ENCODE assay signal across 18 mouse cellular contexts in genomic region chr3:99184373-99184772, GRCm38 (mm10). TPM values are rescaled to one million over a fixed set of nuclear protein-coding genes. Genes with fewer than 3 reads are reported as not detected.
DNase-seq lines count a peak whose midpoint lies in the region; ATAC-seq and TF ChIP-seq lines count a peak whose summit lies in the region.
"Had no signal": no experiment of that assay in that cellular context is flagged by ENCODE, and none has a peak within 500 bp of the region (broad histone marks: within the 10 kb centered on the region; RNA-seq: fewer than 3 reads in every experiment).

No protein-coding gene starts in this region.

- TF ChIP-seq CTCF in Patski (IDR thresholded peaks at IDR 0.05): no peak

- CTCF ChIA-PET in Patski (lab: Charles Lee): interaction anchor here (1.2 to 1.3 kb wide), 2 partner anchors 14 to 16 kb away, joined by 3 to 4 read pairs; no protein-coding TSS in a partner anchor

- no peaks in the 10 kb centered on the region for H3K27me3 ChIP-seq in Patski
- H3K27me3 ChIP-seq: embryonic facial prominence, embryonic 15.5 days; neural tube, embryonic 13.5 days had no signal

- POLR2A ChIA-PET in Patski (lab: Charles Lee): interaction anchor here (0.6 kb wide), 1 partner anchor 110 kb away, joined by 4 read pairs; no protein-coding TSS in a partner anchor

- in situ Hi-C loops in Patski (cut with MboI; ENCODE audit: low pct_unique_long_range_greater_than_20kb): no loop called here

- peak; percentile 13 for DNase-seq in left cerebral cortex, postnatal 4 days
- no peak for DNase-seq in left cerebral cortex, postnatal 36 days (ENCODE audit: low spot score in 2 of 2)
- peak; percentile 61 for DNase-seq in Muller cell, postnatal 12 days (ENCODE audit: inconsistent ontology term)
- DNase-seq in Patski (ENCODE audit: low read depth, low spot score): peak; percentile 24
- peak; percentile 19 for DNase-seq in cerebellum, adult 9-11 months
- no peak for DNase-seq in urinary bladder, postnatal 36 days (ENCODE audit: low spot score in 2 of 2)
- no peak for DNase-seq in gastrocnemius, postnatal 10 days
- DNase-seq: gastrocnemius, adult 2 months; kidney, adult 9 months; right cerebral cortex, postnatal 4 days; thymus, postnatal 14 days had no signal

- intact Hi-C loops in left cerebral cortex, postnatal 4 days (cut with DNase I): no loop called here
- intact Hi-C loops in left cerebral cortex, postnatal 36 days (cut with DNase I): no loop called here

- ATAC-seq in Patski: no peak
- ATAC-seq: forebrain, embryonic 14.5 days had no signal

RNA-seq across cellular contexts. Expression of gene Wars2, which starts 43.5 kb away (rescaled TPM):
- 1 to 10 TPM; 7.1 to 7.6 TPM for total RNA-seq in left cerebral cortex, postnatal 4 days (2021)
- 1 to 10 TPM; 6.4 to 8.6 TPM for total RNA-seq in left cerebral cortex, postnatal 36 days (2021)
- polyA plus RNA-seq in Patski (2021): 17.9 TPM
- total RNA-seq in gastrocnemius, postnatal 10 days (2021): 1 to 10 TPM; 5.1 to 7.2 TPM

RNA-seq across cellular contexts. Expression of gene Tbx15, which starts 55.8 kb away (rescaled TPM):
- 1 to 10 TPM; 1.8 to 2.0 TPM for total RNA-seq in left cerebral cortex, postnatal 4 days (2021)
- 1 to 10 TPM in 1 of 2 experiments, under 1 TPM in 1; 0.84 to 1.1 TPM for total RNA-seq in left cerebral cortex, postnatal 36 days (2021)
- polyA plus RNA-seq in Patski (2021): 0.13 TPM
- total RNA-seq in gastrocnemius, postnatal 10 days (2021): 100 to 1,000 TPM; 102 to 118 TPM
- total RNA-seq: common myeloid progenitor, adult 5-6 weeks; megakaryocyte-erythroid progenitor cell, adult 5-6 weeks; monocyte, adult 5-6 weeks had no signal
- polyA plus RNA-seq: large intestine, adult 2 months had no signal

Comparison
In these comparisons a context has a peak if more than half of its experiments do, and no peak if none do; other contexts are left out.
1. DNase-seq: peak in left cerebral cortex, postnatal 4 days (single experiment), Muller cell, postnatal 12 days (single experiment), Patski (single experiment) and cerebellum, adult 9-11 months (single experiment); none in left cerebral cortex, postnatal 36 days (0 of 2), urinary bladder, postnatal 36 days (0 of 2) and gastrocnemius, postnatal 10 days (single experiment).
2. RNA of gene Tbx15, which starts 55.8 kb away (total RNA-seq): 102 to 118 TPM in gastrocnemius, postnatal 10 days; 1.8 to 2.0 TPM in left cerebral cortex, postnatal 4 days and 0.84 to 1.1 TPM in left cerebral cortex, postnatal 36 days; every median in the first group is over 10 times any median in the second.